Mouse (Mus musculus) liver, embryonic 14.5 days (tissue): ENCODE results near the gene Bcdin3d.

Experiments
- CTCF ChIP-seq: IDR thresholded peaks from 2 replicates; pipeline ENCODE4 v1.5.1; 2016; ENCODE audit warnings: antibody characterized with exemption, low read depth, control low read depth
- EP300 ChIP-seq: IDR thresholded peaks from 2 replicates; pipeline ENCODE4 v1.6.1; 2016; ENCODE audit warnings: antibody characterized with exemption, low read depth

- TF ChIP-seq EP300 (no peak), CTCF (no peak)
Observed at GRCm38 (mm10) chr15:99517715-99518114, 43.2 kb upstream of the Bcdin3d start.
